Mouse (Mus musculus) small intestine, adult 2 months (tissue): ENCODE data around the gene Rhox3a. TPM values are rescaled to one million over a fixed set of nuclear protein-coding genes. Genes with fewer than 3 reads are reported as not detected.
"Not testable (repeated sequence)": the region's sequence is repeated elsewhere in the genome, so short reads cannot be mapped to it uniquely, and the experiment has no call there.

Experiments used
- H3K27ac ChIP-seq: fragments of 200-500 bp; 2 replicates; pipeline ENCODE4 v1.5.1; 2012; ENCODE audit warnings: low read depth, low read length, control low read depth, inconsistent platforms; ENCODE audit not compliant: insufficient read depth
- H3K27me3 ChIP-seq: fragments of 200-500 bp; 2 replicates; pipeline ENCODE4 v1.6.1; 2012; ENCODE audit warnings: mild to moderate bottlenecking, moderate library complexity, low read length, inconsistent platforms; ENCODE audit not compliant: control insufficient read depth, insufficient read depth
- H3K36me3 ChIP-seq: fragments of 200-500 bp; 2 replicates; pipeline ENCODE4 v1.6.1; 2012; ENCODE audit warnings: mild to moderate bottlenecking, low read length, control low read depth, inconsistent platforms; ENCODE audit not compliant: control insufficient read depth, insufficient read depth
- H3K4me1 ChIP-seq: fragments of 200-500 bp; 2 replicates; pipeline ENCODE4 v1.6.1; 2012; ENCODE audit warnings: low read length, inconsistent platforms, mixed read lengths; ENCODE audit not compliant: control insufficient read depth, insufficient read depth, insufficient read length
- H3K4me3 ChIP-seq: fragments of 200-500 bp; 2 replicates; pipeline ENCODE4 v1.5.1; 2012; ENCODE audit warnings: low read depth, mild to moderate bottlenecking, control low read depth, inconsistent platforms, low read length, moderate library complexity
- CTCF ChIP-seq: fragments of 200-500 bp; IDR thresholded peaks from 2 replicates; pipeline ENCODE4 v1.5.1; 2012; ENCODE audit warnings: low read depth, mild to moderate bottlenecking, control low read depth, inconsistent platforms, low read length, moderate library complexity, mixed read lengths; ENCODE audit not compliant: insufficient replicate concordance, insufficient read length; ENCODE audit errors: extremely low read depth
- POLR2A ChIP-seq: fragments of 200-500 bp; IDR thresholded peaks from 2 replicates; pipeline ENCODE4 v1.6.1; 2012; ENCODE audit warnings: low read depth, mild to moderate bottlenecking, control low read depth, inconsistent platforms, low read length, moderate library complexity
- WGBS: fragments of 180-500 bp; shearing (Covaris S2); methylation state at CpG from one replicate; pipeline ENCODE4 v1.1.7; 2018; 5-methylcytosine and 5-hydroxymethylcytosine counted together
- polyA plus RNA-seq: library from polyadenylated mRNA; depleted of rRNA; stranded (reverse); fragments of >200 nt; gene quantifications from 2 replicates; pipeline ENCODE4 v1.2.3, GENCODE M21; 2012; rRNA removed

Rhox3a gene
- polyA plus RNA-seq = not detected in 2 replicates

- not testable (repeated sequence) for H3K27ac ChIP-seq, H3K4me3 ChIP-seq, H3K36me3 ChIP-seq
These were observed at the start of gene Rhox3a for GRCm38 (mm10) chrX:37249619-37250018. Gene Rhox3a, plus strand, starts transcription at chrX:37249919.

GRCm38 (mm10) chrX:37210941-37211340 is 38.8 kb upstream of the Rhox3a start, which contains the start of gene Gm9:
Gene Gm9, minus strand, starts transcription at chrX:37211041.
- Histone ChIP-seq H3K4me3 (no peak within 1 kb of the TSS), H3K4me1 (no peaks in the 10 kb centered on the region), H3K27me3 (no peaks in the 10 kb centered on the region), H3K36me3 (no peaks in the 10 kb centered on the region), H3K27ac (no peak within 1 kb of the TSS)
- no peak for TF ChIP-seq POLR2A
- no peak for TF ChIP-seq CTCF
- WGBS = 88% methylated on average over 10 of the region's 10 CpGs

More at GRCm38 (mm10) chrX:37249619-37250018, at the start of gene Rhox3a:
- not testable (repeated sequence) for H3K27me3 ChIP-seq, H3K4me1 ChIP-seq
- WGBS = 83% methylated on average over 1 of the region's 3 CpGs

- not testable (repeated sequence) for H3K4me1 ChIP-seq, H3K27me3 ChIP-seq, H3K27ac ChIP-seq, H3K36me3 ChIP-seq, H3K4me3 ChIP-seq
- 61% methylated on average over 1 of the region's 1 CpGs for WGBS
These were observed 27.6 kb upstream of the Rhox3a start, which contains the start of gene Rhox1 for GRCm38 (mm10) chrX:37222158-37222557. Gene Rhox1, minus strand, starts transcription at chrX:37222258.

GRCm38 (mm10) chrX:37244676-37245075 is 5.0 kb upstream of the Rhox3a start, which contains the start of gene Rhox2a:
Gene Rhox2a, plus strand, starts transcription at chrX:37244976.
- 100% methylated on average over 2 of the region's 9 CpGs for WGBS
- not testable (repeated sequence) for H3K4me3 ChIP-seq, H3K27ac ChIP-seq

GRCm38 (mm10) chrX:37265038-37265437 is 15.3 kb downstream of the Rhox3a start, which contains the start of gene Rhox4a:
Gene Rhox4a, plus strand, starts transcription at chrX:37265338.
- 93% methylated on average over 11 of the region's 19 CpGs for WGBS
- H3K36me3 ChIP-seq, H3K27ac ChIP-seq, H3K4me3 ChIP-seq, H3K4me1 ChIP-seq, H3K27me3 ChIP-seq: not testable (repeated sequence)

More at GRCm38 (mm10) chrX:37244676-37245075, 5.0 kb upstream of the Rhox3a start, which contains the start of gene Rhox2a:
- not testable (repeated sequence) for H3K27me3 ChIP-seq, H3K4me1 ChIP-seq, H3K36me3 ChIP-seq

Other genes with a start within 250 kb of the Rhox3a start
- 0.08 and 0.60 TPM in 2 replicates for gene Sowahd, start 201.1 kb upstream of the Rhox3a start, polyA plus RNA-seq
- gene Rpl39, start 164.5 kb upstream of the Rhox3a start, polyA plus RNA-seq = 2.5 and 4.4 TPM in 2 replicates
- 0.29 and 0.75 TPM in 2 replicates for gene Upf3b, start 139.6 kb upstream of the Rhox3a start, polyA plus RNA-seq
- gene Nkap, start 123.1 kb upstream of the Rhox3a start, polyA plus RNA-seq = 0.47 and 1.1 TPM in 2 replicates
- not detected in 2 replicates for gene Akap14, start 81.1 kb upstream of the Rhox3a start, polyA plus RNA-seq
- gene Ndufa1, start 58.8 kb upstream of the Rhox3a start, polyA plus RNA-seq = 194 and 230 TPM in 2 replicates
- 0.99 and 1.6 TPM in 2 replicates for gene Rnf113a1, start 58.7 kb upstream of the Rhox3a start, polyA plus RNA-seq
- gene Gm9, start 38.9 kb upstream of the Rhox3a start, polyA plus RNA-seq = not detected in 2 replicates
- not detected in 2 replicates for gene Rhox1, start 27.7 kb upstream of the Rhox3a start, polyA plus RNA-seq
- gene Rhox2a, start 4.9 kb upstream of the Rhox3a start, polyA plus RNA-seq = not detected in 2 replicates
- not detected in 2 replicates for gene Rhox4a, start 15.4 kb downstream of the Rhox3a start, polyA plus RNA-seq
- not detected in 2 replicates for gene Rhox3a2, start 130.1 kb downstream of the Rhox3a start, polyA plus RNA-seq
- gene Rhox4a2, start 140.9 kb downstream of the Rhox3a start, polyA plus RNA-seq = not detected in 2 replicates
- gene Rhox2b, start 162.1 kb downstream of the Rhox3a start, polyA plus RNA-seq = not detected in 2 replicates
- gene Rhox4b, start 182.6 kb downstream of the Rhox3a start, polyA plus RNA-seq = not detected in 2 replicates
- gene Rhox2c, start 203.8 kb downstream of the Rhox3a start, polyA plus RNA-seq = not detected in 2 replicates
- not detected in 2 replicates for gene Rhox3c, start 208.7 kb downstream of the Rhox3a start, polyA plus RNA-seq
- gene Rhox4c, start 230.4 kb downstream of the Rhox3a start, polyA plus RNA-seq = not detected in 2 replicates
- gene Rhox2d, start 243.5 kb downstream of the Rhox3a start, polyA plus RNA-seq = not detected in 2 replicates